Mouse (Mus musculus): Measurements from ENCODE around the gene Rptor.

The Rptor gene

DNA sequence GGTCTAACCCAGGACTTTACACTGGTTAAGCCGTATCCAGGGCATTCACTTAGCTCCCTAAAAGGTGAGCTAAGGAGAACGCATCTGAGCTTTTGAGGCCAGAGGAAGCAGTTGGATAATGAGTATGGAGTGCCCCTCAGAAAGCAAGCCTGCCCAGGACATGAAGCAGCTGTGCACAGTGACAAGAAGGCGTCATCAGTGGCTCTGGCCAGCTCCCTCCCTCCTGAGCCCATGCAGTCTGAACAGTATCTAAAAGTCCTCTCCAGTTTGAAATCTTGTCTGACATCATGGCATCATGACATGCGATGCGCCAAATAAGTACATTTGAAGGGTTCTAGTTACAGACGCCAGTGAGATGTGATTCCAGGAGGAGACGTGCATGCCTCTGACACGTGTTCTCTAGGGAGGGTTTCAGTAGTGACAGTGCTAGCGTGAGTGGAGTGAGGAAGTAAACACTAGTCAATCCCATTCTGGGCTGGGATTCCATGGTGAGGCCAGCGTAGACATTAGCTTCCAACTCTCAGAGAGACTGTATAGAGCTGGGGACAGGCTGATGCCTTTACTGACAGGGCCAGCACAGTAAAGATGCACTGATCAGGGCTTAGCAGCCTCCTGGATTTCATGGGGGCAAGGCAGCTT lies 202.5 kb downstream of the Rptor start:
- DNase-seq (ENCODE audit: inconsistent age in 2 of 2, low spot score in 1 of 2), result no peak

- no peak for DNase-seq (ENCODE audit: inconsistent age in 2 of 2, low spot score in 1 of 2)
These were observed 203.8 kb downstream of the Rptor start for GRCm38 (mm10) chr11:119806539-119806938.

DNA sequence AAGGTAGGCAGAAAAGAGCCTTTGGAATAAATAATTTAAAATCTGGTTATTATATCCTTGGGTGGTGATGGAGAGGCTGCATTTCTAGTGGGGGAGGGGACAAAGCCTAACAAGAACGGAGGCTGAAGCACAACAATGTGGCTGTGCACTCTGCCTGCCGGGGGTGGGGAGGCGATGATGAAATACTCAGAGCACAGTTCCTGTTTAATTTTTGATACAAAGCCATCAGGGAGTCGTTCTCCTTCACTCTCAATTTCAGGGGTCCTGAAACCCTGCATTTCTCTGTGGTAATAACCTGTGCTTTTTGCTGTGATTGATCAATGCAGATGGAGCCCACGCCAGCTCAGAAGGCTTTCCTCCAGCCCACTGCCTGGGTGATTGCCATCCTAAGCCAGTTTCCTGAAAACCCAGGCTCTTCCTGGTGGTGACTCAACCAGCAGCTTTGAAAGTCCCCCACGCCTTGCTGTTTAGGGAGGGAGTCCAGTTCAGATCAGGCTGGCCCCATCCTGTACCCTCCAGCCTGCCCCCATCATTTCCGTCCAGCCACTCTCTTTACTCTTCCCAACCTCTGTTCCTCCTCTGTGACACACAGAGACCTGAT lies 204.8 kb downstream of the Rptor start:
- DNase-seq (ENCODE audit: inconsistent age in 2 of 2, low spot score in 1 of 2), result no peak

GRCm38 (mm10) chr11:119808647-119809280 lies 206.1 kb downstream of the Rptor start:
- DNase-seq (ENCODE audit: inconsistent age in 2 of 2, low spot score in 1 of 2), result no peak

- DNase-seq (ENCODE audit: inconsistent age in 2 of 2, low spot score in 1 of 2), result peak; percentile 64 to 80
These were observed 206.6 kb downstream of the Rptor start for GRCm38 (mm10) chr11:119809309-119809708.

- peak; percentile 79 to 80 for DNase-seq (ENCODE audit: inconsistent age in 2 of 2, low spot score in 1 of 2)
These were observed 208.3 kb downstream of the Rptor start for GRCm38 (mm10) chr11:119811022-119811421.

GRCm38 (mm10) chr11:119811598-119811997 lies 208.9 kb downstream of the Rptor start:
- DNase-seq (ENCODE audit: inconsistent age in 2 of 2, low spot score in 1 of 2), result no peak

GRCm38 (mm10) chr11:119812093-119812492 lies 209.4 kb downstream of the Rptor start:
- no peak for DNase-seq (ENCODE audit: inconsistent age in 2 of 2, low spot score in 1 of 2)

- no peak for DNase-seq (ENCODE audit: inconsistent age in 2 of 2, low spot score in 1 of 2)
These were observed 211.4 kb downstream of the Rptor start for GRCm38 (mm10) chr11:119814035-119814558.

DNA sequence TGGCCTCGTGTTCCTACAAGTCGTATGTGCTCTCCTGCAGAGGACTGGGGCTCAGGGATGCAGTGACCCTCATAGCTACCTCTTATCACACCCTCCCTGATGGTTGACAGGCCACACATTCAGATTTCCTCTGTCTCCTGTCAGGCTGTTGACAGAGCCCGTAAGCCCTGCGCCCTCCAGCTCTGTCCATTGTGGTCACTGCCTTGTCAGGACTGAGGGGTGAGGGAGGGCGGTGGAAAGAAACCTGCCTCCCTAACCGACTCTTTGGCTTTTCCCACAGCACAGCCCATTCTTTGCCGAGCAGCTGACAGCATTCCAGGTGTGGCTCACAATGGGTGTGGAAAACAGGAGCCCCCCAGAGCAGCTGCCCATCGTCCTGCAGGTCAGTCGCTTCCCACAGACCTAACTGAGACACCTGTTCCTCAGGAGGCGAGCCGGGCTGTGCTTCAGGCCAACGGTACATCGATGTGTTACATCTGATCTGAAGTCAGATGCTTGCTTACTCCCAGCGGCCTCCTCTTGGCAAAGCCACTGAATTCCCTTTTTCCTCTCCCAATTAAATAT lies 214.2 kb downstream of the Rptor start:
- no peak for DNase-seq (ENCODE audit: inconsistent age in 2 of 2, low spot score in 1 of 2)

DNA sequence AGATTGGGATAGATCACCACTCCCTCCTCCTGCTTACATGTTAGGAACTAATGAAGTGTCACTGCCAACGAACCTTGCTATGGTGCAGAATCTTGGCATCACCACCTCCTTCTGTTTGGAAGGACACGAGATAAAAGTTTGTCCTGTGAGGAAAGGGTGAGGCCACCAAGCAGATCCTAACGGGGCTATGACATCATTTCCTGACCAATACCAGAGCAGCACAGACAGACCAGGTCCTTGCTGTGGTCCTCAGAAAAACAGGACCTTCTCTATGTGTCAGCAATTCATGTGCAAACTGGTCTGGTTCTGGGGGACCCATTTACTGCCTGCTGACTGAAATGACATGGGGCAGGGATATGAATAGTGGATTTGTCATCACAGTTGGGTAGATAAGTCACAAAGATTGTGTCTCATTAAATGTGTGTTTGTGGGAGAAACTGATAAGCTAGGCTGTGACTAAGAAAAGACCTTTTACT lies 214.7 kb downstream of the Rptor start:
- peak in 1 of 2 experiments; percentile 59 for DNase-seq (ENCODE audit: inconsistent age in 2 of 2, low spot score in 1 of 2)

- no peak for DNase-seq (ENCODE audit: inconsistent age in 2 of 2, low spot score in 1 of 2)
These were observed 215.2 kb downstream of the Rptor start for GRCm38 (mm10) chr11:119817898-119818297.

DNA sequence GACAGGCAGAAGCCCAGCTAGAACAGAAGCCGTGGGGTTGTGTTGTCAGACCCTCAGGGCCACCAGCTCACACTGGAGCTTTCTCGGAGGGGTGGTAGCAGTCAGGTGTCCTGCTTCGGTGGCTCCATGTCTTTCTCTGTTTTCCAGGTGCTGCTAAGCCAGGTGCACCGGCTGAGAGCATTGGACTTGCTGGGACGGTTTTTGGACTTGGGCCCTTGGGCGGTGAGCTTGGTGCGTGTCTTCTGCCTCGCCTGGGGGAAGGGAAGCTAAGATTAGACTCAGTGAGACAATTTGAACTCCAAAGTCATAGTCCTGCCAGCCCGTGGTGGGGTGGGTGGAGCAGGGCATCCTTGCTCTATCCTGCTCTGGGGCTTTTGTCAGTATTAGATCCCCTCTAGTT lies 218.8 kb downstream of the Rptor start:
- no peak for DNase-seq (ENCODE audit: inconsistent age in 2 of 2, low spot score in 1 of 2)

- no peak for DNase-seq (ENCODE audit: inconsistent age in 2 of 2, low spot score in 1 of 2)
These were observed 221.5 kb downstream of the Rptor start for GRCm38 (mm10) chr11:119824072-119824649.

- no peak for DNase-seq (ENCODE audit: inconsistent age in 2 of 2, low spot score in 1 of 2)
These were observed 223.1 kb downstream of the Rptor start for GRCm38 (mm10) chr11:119825783-119826182.

DNA sequence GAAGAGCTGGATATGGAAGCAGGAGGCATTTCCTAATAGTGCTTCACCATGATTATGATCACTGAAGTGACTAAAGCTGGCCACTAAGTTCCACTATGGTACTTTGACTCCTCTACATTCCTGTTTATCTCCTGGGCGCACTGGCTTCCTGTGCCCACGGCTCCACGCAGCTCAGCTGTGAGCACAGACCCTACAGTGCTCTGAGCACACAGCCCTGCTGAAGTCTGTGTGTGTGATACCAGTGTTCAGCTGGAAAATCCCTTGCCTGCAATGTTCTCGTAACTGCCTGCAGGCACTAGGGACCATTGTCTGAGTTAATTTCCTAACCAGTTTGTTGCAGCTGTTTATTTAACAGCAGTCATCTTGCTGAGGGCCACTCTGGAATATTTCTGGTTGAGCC lies 223.5 kb downstream of the Rptor start:
- no peak for DNase-seq (ENCODE audit: inconsistent age in 2 of 2, low spot score in 1 of 2)

- DNase-seq (ENCODE audit: inconsistent age in 2 of 2, low spot score in 1 of 2), result no peak
These were observed 226.4 kb downstream of the Rptor start for GRCm38 (mm10) chr11:119829116-119829515.

GRCm38 (mm10) chr11:119831682-119832081 lies 229.0 kb downstream of the Rptor start:
- no peak for DNase-seq (ENCODE audit: inconsistent age in 2 of 2, low spot score in 1 of 2)

GRCm38 (mm10) chr11:119833311-119833710 lies 230.6 kb downstream of the Rptor start:
- DNase-seq (ENCODE audit: inconsistent age in 2 of 2, low spot score in 1 of 2), result no peak

DNA sequence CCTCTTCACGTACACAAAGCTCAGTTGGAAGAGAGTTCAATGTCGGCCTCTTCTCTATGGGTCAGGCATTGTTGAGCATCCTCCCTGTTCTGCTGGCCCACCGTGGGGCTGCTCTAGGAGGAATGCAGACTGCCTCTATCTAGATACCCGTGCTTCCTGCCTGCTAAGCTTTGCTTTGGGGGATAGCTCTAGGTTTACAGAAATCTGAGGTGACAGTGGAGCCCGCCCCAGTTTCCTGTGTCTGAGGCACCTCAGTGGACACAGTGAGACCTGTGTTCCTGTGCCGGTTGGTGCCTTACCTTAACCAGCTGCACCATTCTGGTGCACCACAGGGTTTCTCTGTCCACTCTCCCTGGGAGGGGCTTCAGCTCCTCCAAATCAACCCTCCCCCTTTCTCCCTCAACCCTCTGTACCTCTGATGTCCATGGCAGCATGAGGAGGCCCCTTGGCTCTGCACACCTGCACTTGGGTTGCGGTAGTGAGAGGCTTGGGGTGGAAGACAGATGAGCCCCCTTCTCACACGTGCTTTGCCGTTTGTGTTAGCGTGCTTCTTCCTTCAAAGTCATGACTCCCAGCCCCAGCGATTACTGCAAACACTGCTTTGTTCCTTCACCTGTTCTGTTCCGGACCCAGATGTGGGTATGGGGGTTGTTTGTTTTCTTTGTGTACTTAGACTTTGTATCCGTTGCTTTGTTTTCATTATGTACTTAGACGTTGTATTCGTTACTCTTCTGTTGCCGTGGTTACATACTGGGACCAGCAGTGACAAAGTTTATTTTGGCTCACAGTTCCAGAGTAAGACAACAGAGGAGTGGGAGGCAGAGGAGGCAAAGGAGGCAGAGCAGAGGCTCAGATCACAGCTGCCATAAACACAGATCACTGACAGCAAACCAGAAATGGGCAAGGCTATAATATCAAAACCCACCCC lies 231.4 kb downstream of the Rptor start:
- no peak for DNase-seq (ENCODE audit: inconsistent age in 2 of 2, low spot score in 1 of 2)
